Mouse (Mus musculus) frontal cortex, adult (tissue): ENCODE results near the gene Tnpo2.
"Not testable (repeated sequence)": the region's sequence is repeated elsewhere in the genome, so short reads cannot be mapped to it uniquely, and the experiment has no call there.

Source experiments
- ATAC-seq: cut with Nextera tagmentation; 2 replicates; pipeline ENCODE4 v1.9.2; 2017; ENCODE audit warnings: mild to moderate bottlenecking, moderate library complexity, mixed read lengths; ENCODE audit not compliant: low TSS enrichment

Gene Tnpo2

GRCm38 (mm10) chr8:85073041-85073612 lies 36.4 kb downstream of the Tnpo2 start:
- no peak for ATAC-seq

GRCm38 (mm10) chr8:85074167-85074566 lies 37.5 kb downstream of the Tnpo2 start:
- no peak for ATAC-seq

GRCm38 (mm10) chr8:85074617-85075016 lies 37.9 kb downstream of the Tnpo2 start:
- no peak for ATAC-seq

- ATAC-seq, result no peak
Observed at GRCm38 (mm10) chr8:85076001-85076400, 39.3 kb downstream of the Tnpo2 start.

- ATAC-seq, result peak; percentile 62
Observed at GRCm38 (mm10) chr8:85076993-85077392, 40.3 kb downstream of the Tnpo2 start.

- ATAC-seq, result no peak
Observed at GRCm38 (mm10) chr8:85080214-85080531, 43.5 kb downstream of the Tnpo2 start.

- ATAC-seq, result peak; percentile 29; the same call in 1 of the 2 replicates
Observed at GRCm38 (mm10) chr8:85080532-85081215, 44.0 kb downstream of the Tnpo2 start, which contains the start of gene Wdr83os. TSS of gene Wdr83os (plus strand) at chr8:85080740.

- ATAC-seq, result no peak
Observed at GRCm38 (mm10) chr8:85081216-85081555, 44.5 kb downstream of the Tnpo2 start, which contains the start of gene Wdr83. TSS of gene Wdr83 (minus strand) at chr8:85081306.

- ATAC-seq, result not testable (repeated sequence)
Observed at GRCm38 (mm10) chr8:85082169-85082568, 45.5 kb downstream of the Tnpo2 start.

GRCm38 (mm10) chr8:85083108-85083813 lies 46.5 kb downstream of the Tnpo2 start, which contains the start of gene Man2b1:
TSS of gene Man2b1 (plus strand) at chr8:85083270.
- ATAC-seq, result peak; percentile 89

GRCm38 (mm10) chr8:85084633-85085032 lies 47.9 kb downstream of the Tnpo2 start:
- ATAC-seq, result no peak

GRCm38 (mm10) chr8:85086238-85086637 lies 49.5 kb downstream of the Tnpo2 start:
- ATAC-seq, result no peak

GRCm38 (mm10) chr8:85088771-85089170 lies 52.1 kb downstream of the Tnpo2 start:
- ATAC-seq, result no peak

GRCm38 (mm10) chr8:85090856-85091255 lies 54.1 kb downstream of the Tnpo2 start:
- ATAC-seq, result no peak

- no peak; the same call in 1 of the 2 replicates for ATAC-seq
Observed at GRCm38 (mm10) chr8:85091526-85092090, 54.9 kb downstream of the Tnpo2 start.

- ATAC-seq, result no peak
Observed at GRCm38 (mm10) chr8:85095051-85095450, 58.3 kb downstream of the Tnpo2 start.

- no peak for ATAC-seq
Observed at GRCm38 (mm10) chr8:85095566-85095965, 58.9 kb downstream of the Tnpo2 start.

GRCm38 (mm10) chr8:85096196-85096595 lies 59.5 kb downstream of the Tnpo2 start:
- no peak for ATAC-seq

GRCm38 (mm10) chr8:85096850-85097249 lies 60.1 kb downstream of the Tnpo2 start:
- ATAC-seq, result no peak

- no peak for ATAC-seq
Observed at GRCm38 (mm10) chr8:85100076-85100665, 63.5 kb downstream of the Tnpo2 start.
